Mouse (Mus musculus): ENCODE measurements around the gene Rpap3. TPM values are rescaled to one million over a fixed set of nuclear protein-coding genes. Genes with fewer than 3 reads are reported as not detected.

The Rpap3 gene
- 10 to 100 TPM; 25.6 to 26.9 TPM for total RNA-seq (2021)
- long read RNA-seq, experiment 1, transcript Rpap3-201 (17 exons, 2,271 nt), result major isoform, 29 of 37 reads
- long read RNA-seq, experiment 1, partial matches to known transcripts, result 6 of 37 reads
- long read RNA-seq, experiment 1, other reads (novel, unspliced or antisense), result 2 of 37 reads
- long read RNA-seq, experiment 2, transcript Rpap3-201 (17 exons, 2,271 nt), result major isoform, 73 of 90 reads
- long read RNA-seq, experiment 2, partial matches to known transcripts, result 13 of 90 reads
- long read RNA-seq, experiment 2, other reads (novel, unspliced or antisense), result 4 of 90 reads

DNA sequence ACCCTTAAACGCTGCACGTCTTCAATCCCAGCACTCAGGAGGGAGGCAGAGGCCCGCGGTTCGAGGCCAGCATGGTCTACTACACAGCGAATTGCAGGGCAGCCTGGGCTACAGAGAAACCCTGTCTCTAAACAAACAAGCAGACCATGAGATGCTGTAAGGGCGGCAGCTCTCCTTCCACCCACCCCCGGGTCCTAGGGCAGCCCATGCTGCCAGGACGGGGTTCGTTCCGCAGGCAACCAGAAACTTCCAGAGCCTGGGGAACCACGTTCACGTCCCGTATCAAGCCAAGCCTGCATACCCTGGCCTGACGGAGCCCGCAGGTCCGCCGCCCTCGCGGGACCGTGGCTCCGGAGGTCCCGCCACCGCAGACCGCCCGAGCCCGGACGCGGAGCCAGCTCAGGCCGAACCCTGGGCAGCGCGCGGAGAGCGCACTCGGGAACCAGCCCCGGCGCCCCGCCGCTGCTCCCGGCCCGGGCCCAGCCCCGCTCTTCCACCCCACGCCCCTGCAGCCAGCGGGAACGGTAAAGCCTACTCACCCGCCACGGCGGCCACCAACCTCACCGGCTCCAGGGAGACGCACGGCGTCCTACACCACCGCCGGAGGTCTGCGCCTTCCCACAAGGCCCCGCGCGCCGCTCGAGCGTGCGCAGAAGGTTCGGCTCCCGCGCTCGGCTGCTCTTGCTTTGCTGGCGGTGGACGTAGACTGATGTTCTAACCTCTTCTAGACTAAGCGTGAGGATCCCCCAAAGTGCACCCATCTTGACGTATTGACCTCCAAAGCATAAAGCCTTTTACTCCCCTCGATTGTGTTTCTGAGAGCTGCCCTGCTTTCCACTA, at the start of gene Rpap3:
Gene Rpap3, minus strand, starts transcription at position 615 of the 840 bp plus-strand sequence.
- peak; percentile 77 to 78 for DNase-seq (ENCODE audit: low spot score in 2 of 2)

- DNase-seq (ENCODE audit: low spot score in 2 of 2), result no peak
Measured at GRCm38 (mm10) chr15:97755361-97755760, 49.7 kb upstream of the Rpap3 start.

DNA sequence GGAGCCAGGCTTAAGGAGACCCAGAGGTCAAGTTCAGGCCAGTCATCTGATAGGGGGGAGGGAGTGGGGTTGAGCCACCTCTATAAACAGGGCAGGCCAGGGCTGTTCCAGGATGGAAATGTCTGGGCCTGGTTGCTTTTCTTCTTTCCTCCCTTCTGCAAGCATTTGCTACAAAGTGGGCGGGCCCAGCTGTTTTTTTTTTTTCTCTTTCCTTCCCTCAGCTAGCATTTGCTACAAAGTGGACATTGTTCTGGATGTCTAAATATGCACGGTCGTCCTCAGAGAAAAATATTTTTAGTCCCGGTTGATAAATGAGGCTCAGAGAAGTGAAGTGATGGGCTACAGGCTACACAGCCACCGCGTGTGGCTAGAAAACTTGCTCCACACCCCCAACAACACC, 48.9 kb upstream of the Rpap3 start:
- no peak for DNase-seq (ENCODE audit: low spot score in 2 of 2)

GRCm38 (mm10) chr15:97752491-97752890, 46.9 kb upstream of the Rpap3 start:
- DNase-seq (ENCODE audit: low spot score in 2 of 2), result no peak

DNA sequence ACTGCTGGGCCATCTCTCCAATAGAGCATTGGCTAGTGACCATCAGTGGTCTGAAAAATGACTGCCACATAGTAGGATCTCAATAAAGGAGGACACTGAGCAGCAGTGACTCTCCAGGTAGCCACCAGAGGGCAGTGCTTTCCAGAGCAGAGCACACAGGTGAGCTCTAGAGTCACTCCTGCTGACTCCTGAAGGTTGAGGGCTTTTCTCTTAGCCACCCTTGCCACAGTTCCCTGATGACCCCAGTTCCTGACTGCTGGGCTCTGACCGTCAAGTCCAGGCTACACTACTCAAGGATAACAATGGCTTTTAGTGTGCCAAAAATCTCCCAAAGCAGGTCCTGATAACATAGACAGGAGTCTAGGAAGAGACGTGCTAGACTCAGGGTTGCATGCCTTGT, 46.1 kb upstream of the Rpap3 start:
- DNase-seq (ENCODE audit: low spot score in 2 of 2), result no peak

- DNase-seq (ENCODE audit: low spot score in 2 of 2), result peak in 1 of 2 experiments; percentile 70
Measured at GRCm38 (mm10) chr15:97750697-97751096, 45.1 kb upstream of the Rpap3 start.

DNA sequence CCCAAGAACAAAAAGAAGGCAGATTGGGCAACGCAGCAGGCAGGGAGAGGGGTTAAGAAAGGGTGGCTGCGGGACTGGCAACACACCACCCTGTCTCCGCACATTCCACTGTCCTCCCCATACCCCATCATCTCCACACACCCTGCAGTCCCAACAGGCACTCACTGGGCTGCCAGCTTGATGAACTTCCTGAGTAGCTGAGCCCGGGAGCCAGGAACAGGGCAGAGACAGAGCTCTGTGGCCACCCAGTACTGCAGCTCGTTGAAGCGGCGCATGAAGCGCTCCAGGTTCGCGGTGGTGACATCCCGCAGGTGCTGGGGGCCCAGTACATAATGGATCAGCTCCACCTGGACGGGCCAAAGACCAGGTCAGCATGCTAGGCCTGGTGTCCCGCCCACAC, 44.2 kb upstream of the Rpap3 start:
- DNase-seq (ENCODE audit: low spot score in 2 of 2), result no peak

- DNase-seq (ENCODE audit: low spot score in 2 of 2), result no peak
Measured at GRCm38 (mm10) chr15:97749397-97749796, 43.8 kb upstream of the Rpap3 start.

DNA sequence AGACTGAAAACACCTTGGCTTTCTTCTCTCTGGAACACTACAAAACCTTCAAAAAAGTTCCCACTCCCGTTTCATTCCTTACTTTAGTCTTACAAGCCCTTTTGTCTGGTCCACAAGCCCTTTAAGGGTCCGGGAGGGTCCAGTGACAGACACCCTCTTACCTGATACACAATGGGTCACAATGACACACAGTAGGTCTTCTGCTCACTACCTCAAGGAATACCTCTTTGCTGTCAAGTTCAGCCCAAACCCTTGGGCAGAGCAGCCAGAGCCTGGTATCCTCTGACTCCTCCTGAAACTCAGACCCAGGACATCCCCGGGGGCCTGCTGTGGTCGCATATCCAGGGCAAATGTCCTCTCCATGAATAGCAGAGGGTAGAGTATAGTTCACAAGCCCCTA, 43.3 kb upstream of the Rpap3 start:
- DNase-seq (ENCODE audit: low spot score in 2 of 2), result no peak

DNA sequence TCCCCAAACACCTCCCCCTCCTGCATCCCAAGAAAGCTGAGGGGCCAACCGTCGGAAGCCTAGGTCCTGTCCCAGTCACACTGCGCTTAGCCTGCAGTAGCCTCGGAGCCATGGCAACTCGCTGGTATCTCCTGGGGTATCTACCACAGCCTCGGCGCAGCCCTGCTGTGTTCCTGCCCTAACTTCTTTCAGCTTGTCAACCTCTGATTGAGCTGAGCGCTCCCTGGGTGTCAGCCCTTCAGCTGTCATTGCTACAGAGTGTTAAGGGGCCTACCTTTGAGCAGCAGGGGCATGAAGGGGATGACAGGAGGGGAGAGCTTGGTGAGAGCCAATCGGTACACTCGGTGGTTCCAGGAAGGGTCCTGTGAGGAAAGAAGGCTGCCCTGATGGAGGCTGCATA, 42.7 kb upstream of the Rpap3 start:
- no peak for DNase-seq (ENCODE audit: low spot score in 2 of 2)

DNA sequence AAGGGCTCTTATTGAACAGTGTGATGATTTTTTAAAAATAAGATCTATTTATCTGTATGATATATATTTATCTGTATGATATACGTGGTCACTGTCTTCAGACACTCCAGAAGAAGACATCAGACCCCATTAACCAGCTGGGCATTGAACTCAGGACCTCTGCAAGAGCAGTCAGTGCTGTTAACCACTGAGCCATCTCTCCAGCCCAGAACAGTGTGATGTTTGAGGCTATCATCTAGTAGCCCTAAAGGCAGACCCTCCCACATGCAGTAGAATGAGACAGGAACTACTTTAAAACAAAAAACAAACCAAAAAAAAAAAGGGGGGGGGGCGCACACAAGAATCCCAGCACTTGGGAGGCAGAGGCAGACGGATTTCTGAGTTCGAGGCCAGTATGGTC, 41.9 kb upstream of the Rpap3 start:
- DNase-seq (ENCODE audit: low spot score in 2 of 2), result no peak

DNA sequence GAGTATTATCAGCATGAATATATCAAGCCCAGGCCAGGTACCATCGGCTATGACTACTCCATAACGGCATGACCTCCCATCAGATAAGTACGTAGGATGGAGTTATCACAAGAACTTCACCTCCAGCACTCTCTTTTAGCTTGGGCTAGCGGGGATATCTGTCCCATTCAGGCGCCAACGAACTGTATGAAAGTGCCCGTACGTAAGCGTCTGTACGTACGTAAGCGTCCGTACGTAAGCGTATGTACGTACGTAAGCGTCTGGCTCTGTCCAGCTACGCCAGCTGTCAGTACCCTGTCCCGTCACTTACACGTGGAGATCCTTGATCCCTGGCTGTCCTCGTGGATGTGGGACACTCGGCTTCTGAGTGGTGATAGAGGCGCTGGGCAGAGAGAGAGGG, 41.1 kb upstream of the Rpap3 start:
- DNase-seq (ENCODE audit: low spot score in 2 of 2), result no peak

GRCm38 (mm10) chr15:97746278-97746677, 40.7 kb upstream of the Rpap3 start:
- DNase-seq (ENCODE audit: low spot score in 2 of 2), result no peak

DNA sequence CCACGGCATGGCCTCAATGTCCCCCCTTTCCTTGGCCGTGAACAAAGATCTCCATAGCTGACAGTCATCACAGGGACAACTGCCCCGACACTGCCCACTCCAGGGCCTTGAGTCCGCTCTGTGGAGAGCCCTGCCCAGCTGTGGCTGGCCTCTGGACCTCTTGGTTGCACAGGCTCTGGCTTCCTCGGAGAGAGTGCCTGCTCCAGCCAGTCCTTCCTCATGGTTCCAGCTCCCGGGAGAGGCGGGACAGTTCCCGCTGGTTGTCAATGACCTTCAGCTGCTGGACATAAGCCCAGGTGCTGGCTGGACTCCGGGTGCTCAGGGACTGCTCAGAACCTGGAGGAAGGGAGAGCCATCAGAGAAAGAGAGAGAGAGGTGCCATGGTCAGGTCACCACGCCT, 39.7 kb upstream of the Rpap3 start:
- peak; percentile 33 to 41 for DNase-seq (ENCODE audit: low spot score in 2 of 2)

DNA sequence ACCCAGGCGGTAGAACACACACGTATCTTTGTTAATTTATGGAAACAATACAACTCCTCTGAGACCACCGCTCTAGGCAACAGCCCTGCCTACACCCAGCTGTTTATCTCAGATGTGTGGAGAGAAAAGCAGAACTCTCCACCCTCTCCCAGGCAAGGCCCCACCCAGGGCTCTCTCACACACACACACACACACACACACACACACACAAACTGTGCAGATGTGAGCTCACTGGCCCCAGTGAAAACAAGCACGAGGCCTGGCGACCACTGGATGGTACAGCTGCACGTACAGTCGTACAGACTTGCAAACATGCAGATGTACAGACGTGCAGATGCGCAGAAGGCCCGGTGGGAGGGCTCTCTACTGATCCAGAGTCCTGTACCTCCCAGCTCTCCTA, 39.3 kb upstream of the Rpap3 start:
- no peak for DNase-seq (ENCODE audit: low spot score in 2 of 2)

DNA sequence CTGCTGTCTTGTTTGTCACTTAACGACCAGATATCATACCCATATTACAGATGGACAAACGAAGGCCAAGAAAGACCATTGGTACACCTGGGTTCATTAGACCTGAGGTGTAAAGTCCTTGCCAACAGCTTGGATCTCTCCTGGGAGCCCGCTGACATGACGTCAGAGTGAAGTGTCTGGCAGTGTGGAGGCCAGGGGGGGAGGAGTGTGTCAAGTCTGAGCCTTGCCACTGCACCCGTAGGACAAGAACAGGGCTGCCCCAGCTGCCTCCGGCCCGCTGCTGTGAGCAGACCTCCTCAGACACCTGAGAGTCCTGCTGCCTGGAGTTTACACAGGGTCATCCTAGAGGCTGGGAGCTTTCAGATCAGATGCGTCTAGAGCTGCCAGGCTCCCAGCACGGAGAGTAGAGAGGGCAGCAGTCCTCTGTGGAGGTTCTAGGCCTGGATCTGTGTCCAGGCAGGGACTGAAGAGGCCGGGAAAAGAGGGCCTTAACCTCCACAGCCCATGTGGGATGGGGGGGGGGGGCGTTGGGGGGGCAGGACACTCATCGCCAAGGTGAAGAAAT, 38.4 kb upstream of the Rpap3 start:
- DNase-seq (ENCODE audit: low spot score in 2 of 2), result no peak

- DNase-seq (ENCODE audit: low spot score in 2 of 2), result no peak
Measured at GRCm38 (mm10) chr15:97743210-97743609, 37.6 kb upstream of the Rpap3 start.

GRCm38 (mm10) chr15:97742600-97742999, 37.0 kb upstream of the Rpap3 start:
- no peak for DNase-seq (ENCODE audit: low spot score in 2 of 2)

- no peak for DNase-seq (ENCODE audit: low spot score in 2 of 2)
Measured at GRCm38 (mm10) chr15:97742074-97742473, 36.4 kb upstream of the Rpap3 start.

GRCm38 (mm10) chr15:97741662-97742061, 36.0 kb upstream of the Rpap3 start:
- DNase-seq (ENCODE audit: low spot score in 2 of 2), result no peak

- DNase-seq (ENCODE audit: low spot score in 2 of 2), result no peak
Measured at GRCm38 (mm10) chr15:97740283-97740732, 34.7 kb upstream of the Rpap3 start.

DNA sequence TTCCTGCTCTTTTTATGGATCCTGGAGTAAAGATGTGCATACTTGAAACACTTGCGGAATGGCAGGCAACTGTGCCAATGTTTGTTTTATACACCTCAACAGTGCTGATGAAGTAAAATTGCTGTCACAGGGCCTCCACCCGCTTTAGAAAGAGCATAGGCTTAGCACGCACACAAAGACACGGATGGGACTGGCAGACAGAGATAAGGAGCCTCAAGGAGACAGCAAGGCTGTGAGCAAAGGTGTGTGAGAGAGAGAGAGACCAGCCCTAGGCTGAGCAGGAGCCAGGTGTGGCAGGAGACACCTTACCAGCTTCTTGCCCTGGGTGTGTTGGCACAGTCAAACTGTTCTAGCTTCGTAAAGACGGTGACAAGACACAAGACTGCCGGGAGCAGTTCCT, 33.3 kb upstream of the Rpap3 start:
- no peak for DNase-seq (ENCODE audit: low spot score in 2 of 2)
